Comparison of ENCODE assay signal across 8 mouse cellular contexts in genomic region chr4:45472706-45473105, GRCm38 (mm10). TPM values are rescaled to one million over a fixed set of nuclear protein-coding genes. Genes with fewer than 3 reads are reported as not detected.
DNase-seq lines count a peak whose midpoint lies in the region; ATAC-seq and TF ChIP-seq lines count a peak whose summit lies in the region.

No protein-coding gene starts in this region.

- intact Hi-C loops in gastrocnemius, adult 2 months (cut with DNase I): loop anchor here (5.0 kb wide), 1 partner anchor 40 kb away; no protein-coding TSS in a partner anchor

- no peak overlapping the region for H3K4me2 ChIP-seq in neural tube, embryonic 11.5 days (ENCODE audit: low read depth)
- H3K4me2 ChIP-seq in liver, embryonic 13.5 days: no peak overlapping the region

- H3K9ac ChIP-seq in neural tube, embryonic 11.5 days (ENCODE audit: low read length): no peak overlapping the region
- H3K9ac ChIP-seq in liver, embryonic 13.5 days: no peak overlapping the region

- H3K27ac ChIP-seq in gastrocnemius, adult 2 months: peak overlapping the region; percentile 68
- H3K27ac ChIP-seq in neural tube, embryonic 11.5 days (ENCODE audit: low read depth, low read length): 0 out of 2 replicates have a peak overlapping the region, but pooled peaks have one; percentile 46
- H3K27ac ChIP-seq in liver, embryonic 13.5 days: 0 out of 2 replicates have a peak overlapping the region, but pooled peaks have one; percentile 30

- WGBS in neural tube, embryonic 11.5 days: 61% methylated on average over 6 of the region's 6 CpGs
- WGBS in liver, embryonic 13.5 days (ENCODE audit: insufficient replicate concordance): 84% methylated on average over 6 of the region's 6 CpGs

- H3K9me3 ChIP-seq in neural tube, embryonic 11.5 days (ENCODE audit: control insufficient read depth, low read length): no peaks in the 10 kb centered on the region
- no peaks in the 10 kb centered on the region for H3K9me3 ChIP-seq in liver, embryonic 13.5 days (replicated peaks)

- no peak for DNase-seq in gastrocnemius, adult 2 months
- DNase-seq in gastrocnemius, postnatal 10 days: no peak
- DNase-seq in neural tube, embryonic 11.5 days (ENCODE audit: low spot score): no peak
- DNase-seq in neural tube, embryonic 10.5 days (ENCODE audit: extremely low spot score, low spot score): no peak
- no peak for DNase-seq in liver, embryonic 13.5 days
- DNase-seq in adrenal gland, postnatal 4 days (ENCODE audit: low spot score in 2 of 2): no peak
- no peak for DNase-seq in adrenal gland, adult (ENCODE audit: inconsistent age in 2 of 2, low spot score in 1 of 2)
- no peak for DNase-seq in right cerebral cortex, postnatal 10 days (ENCODE audit: low spot score in 2 of 2)

- H3K4me1 ChIP-seq in neural tube, embryonic 11.5 days (ENCODE audit: control insufficient read depth, insufficient read depth, low read length): peaks cover 19% of the 10 kb centered on the region
- peaks cover 83% of the 10 kb centered on the region for H3K4me1 ChIP-seq in liver, embryonic 13.5 days (replicated peaks)

- H3K36me3 ChIP-seq in neural tube, embryonic 11.5 days (ENCODE audit: control insufficient read depth, insufficient read depth, low read length): no peaks in the 10 kb centered on the region; the same call in 1 of the 2 replicates
- H3K36me3 ChIP-seq in liver, embryonic 13.5 days: peaks cover 25% of the 10 kb centered on the region

- TF ChIP-seq CTCF in gastrocnemius, adult 2 months (IDR thresholded peaks at IDR 0.05): no peak

- ATAC-seq in neural tube, embryonic 11.5 days (ENCODE audit: insufficient read depth, low FRiP score, low TSS enrichment): no peak
- no peak for ATAC-seq in liver, embryonic 13.5 days (ENCODE audit: low read depth)

- H3K4me3 ChIP-seq in gastrocnemius, adult 2 months: no peak overlapping the region; the same call in 1 of the 2 replicates
- no peak overlapping the region for H3K4me3 ChIP-seq in neural tube, embryonic 11.5 days (ENCODE audit: low read depth, low read length)
- H3K4me3 ChIP-seq in liver, embryonic 13.5 days (replicated peaks): no peak overlapping the region

- no peaks in the 10 kb centered on the region for H3K27me3 ChIP-seq in neural tube, embryonic 11.5 days (ENCODE audit: control insufficient read depth, insufficient read depth, low read length)
- no peaks in the 10 kb centered on the region for H3K27me3 ChIP-seq in liver, embryonic 13.5 days

RNA-seq across cellular contexts. Expression of gene Shb, which starts 59.6 kb away (rescaled TPM):
- total RNA-seq in gastrocnemius, adult 2 months (2021): 10 to 100 TPM in 1 of 2 experiments, 1 to 10 TPM in 1; 6.5 to 10.0 TPM
- total RNA-seq in gastrocnemius, postnatal 10 days (2021): 10 to 100 TPM in 1 of 2 experiments, 1 to 10 TPM in 1; 9.3 to 12.5 TPM
- 6.1 and 7.5 TPM in 2 replicates for polyA plus RNA-seq in neural tube, embryonic 11.5 days (2014; fragmentation: Nextera tagmentation; extraction: Ambion mirVana)
- polyA plus RNA-seq in liver, embryonic 13.5 days (2015; fragmentation: Nextera tagmentation; extraction: Ambion mirVana): 2.3 and 3.0 TPM in 2 replicates
- total RNA-seq in adrenal gland, postnatal 4 days (2021): 10 to 100 TPM; 52.3 to 55.3 TPM
